Mouse (Mus musculus) cerebellum, adult (tissue): ENCODE data around the gene Ppp2r5a.
A peak's percentile ranks its signal among the peaks of the same experiment; 100 is the strongest.

Experiments used
- ATAC-seq: cut with Nextera tagmentation; 2 replicates; pipeline ENCODE4 v1.9.2; 2017; ENCODE audit warnings: mild to moderate bottlenecking, moderate library complexity, mixed read lengths; ENCODE audit not compliant: insufficient number of reproducible peaks, low FRiP score, low TSS enrichment

The Ppp2r5a gene

DNA sequence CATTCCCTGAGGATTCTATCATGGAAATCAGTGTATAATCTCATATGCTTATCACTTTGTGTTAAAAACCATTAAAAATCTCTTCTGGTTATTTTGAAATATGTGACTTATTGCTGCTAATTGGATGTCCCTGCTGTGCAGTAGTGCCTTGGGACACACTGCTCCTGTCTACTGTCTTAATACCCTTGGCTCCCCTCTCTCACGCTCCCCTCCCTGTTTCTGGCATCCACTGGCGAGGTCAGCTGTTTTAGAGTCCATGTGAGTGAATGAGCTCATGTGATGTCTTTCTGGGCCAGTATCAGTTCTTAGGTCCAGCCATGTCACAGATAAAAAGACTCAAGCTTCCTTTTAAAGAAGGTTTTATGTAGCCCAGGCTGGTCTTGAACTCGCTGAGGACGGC is 72.7 kb downstream of the Ppp2r5a start:
- no peak for ATAC-seq

DNA sequence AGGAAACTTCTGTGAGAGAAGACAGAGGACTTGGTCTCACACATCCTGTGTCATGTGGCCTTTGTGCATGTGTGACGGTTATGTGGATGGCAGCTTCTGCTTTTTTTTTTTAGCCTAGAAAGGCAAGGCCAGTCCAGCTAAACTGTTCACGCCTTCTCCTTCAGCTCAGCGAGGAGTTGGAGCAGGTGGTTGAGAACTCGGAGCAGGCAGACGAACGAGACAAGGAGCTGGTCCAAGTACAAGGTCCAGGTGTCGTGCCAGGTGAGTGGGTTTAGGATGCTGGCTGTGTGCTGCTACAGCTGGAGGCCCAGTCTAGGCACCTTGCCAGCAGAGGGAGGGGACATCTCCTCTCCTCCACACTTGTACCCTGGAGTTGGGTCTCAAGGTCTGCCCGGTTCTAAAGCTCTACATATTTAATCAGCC is 75.0 kb downstream of the Ppp2r5a start:
- no peak for ATAC-seq

DNA sequence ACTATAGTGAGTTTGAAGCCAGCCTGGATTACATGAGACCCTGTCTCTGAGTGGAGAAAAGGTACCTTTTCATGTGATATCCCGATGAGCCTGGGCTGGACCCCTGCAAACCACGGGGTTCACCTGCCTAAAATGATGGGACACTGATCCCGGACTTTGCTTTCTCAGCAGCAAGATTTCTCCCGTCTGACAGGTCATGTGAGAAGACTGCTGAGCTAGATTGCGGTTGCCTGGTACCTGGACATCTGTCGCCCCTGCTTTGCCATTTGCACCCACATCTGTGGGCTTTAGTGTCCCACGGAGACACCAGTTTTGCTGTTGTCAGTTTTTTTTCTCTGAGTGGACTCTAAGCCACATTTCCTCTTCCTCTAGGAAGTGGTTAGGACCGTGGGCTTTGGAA is 75.8 kb downstream of the Ppp2r5a start:
- no peak for ATAC-seq

DNA sequence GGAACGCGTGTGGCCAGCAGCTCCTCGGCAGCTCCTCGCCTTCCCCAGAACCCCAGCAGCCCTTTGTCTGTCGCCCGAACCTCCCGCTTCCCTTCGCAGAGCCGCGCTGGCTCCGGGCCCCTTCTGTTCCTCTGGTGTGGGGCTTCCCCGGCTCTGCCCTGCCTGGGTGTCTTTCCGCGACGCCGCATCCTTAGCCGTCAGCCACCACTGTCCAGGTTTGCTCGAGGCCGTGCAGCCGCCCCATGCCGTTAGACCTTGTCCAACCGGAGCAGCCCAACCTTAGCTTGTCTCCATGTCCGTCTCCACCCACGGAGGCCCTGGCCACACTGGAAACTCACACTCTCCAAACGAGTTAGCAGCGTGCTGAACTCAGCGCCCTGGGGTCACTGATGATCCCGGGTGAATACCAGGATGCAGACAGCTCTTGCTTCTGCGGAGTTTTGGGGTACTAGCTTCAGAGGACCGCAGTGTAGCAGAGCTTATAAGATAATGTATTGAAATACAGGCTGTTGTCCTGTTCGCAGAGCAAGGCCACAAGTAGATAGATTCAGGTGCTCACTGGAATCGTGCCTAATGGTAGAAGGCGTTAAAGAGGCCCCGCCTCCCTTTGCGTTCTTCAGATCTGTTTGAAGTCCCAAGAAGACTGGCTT is 76.7 kb downstream of the Ppp2r5a start:
- ATAC-seq = peak; percentile 22

DNA sequence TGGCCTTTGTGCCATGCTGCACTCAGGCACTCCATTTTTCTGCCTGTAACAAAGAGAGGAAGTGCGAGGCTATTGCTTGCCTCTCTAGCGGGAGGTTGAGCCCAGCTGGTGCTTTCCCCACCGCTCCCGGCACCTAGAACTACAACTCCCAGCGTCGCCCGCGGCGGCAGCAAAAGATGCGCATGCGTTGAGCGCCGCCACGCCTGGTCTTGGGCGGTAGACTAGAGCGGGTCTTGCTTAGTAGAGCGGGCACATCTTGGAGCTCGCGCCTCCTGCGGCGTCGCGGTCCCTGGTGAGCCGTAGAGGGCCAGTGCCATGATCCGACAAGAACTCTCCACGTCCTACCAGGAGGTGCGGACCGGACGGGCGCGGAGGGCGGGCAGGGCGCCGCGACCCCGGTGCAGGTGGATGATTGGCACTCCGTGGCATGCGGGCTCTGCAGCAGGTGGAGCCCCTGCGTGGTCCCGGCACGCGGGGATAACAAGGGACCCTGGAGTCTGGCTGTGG is 77.3 kb downstream of the Ppp2r5a start, which contains the start of gene Tmem206:
Gene Tmem206 (plus strand): TSS at position 187 of the 507 bp plus-strand sequence.
- ATAC-seq = peak; percentile 94

GRCm38 (mm10) chr1:191324733-191325590 is 78.1 kb downstream of the Ppp2r5a start:
- no peak; the same call in 1 of the 2 replicates for ATAC-seq

GRCm38 (mm10) chr1:191323381-191323780 is 79.7 kb downstream of the Ppp2r5a start:
- no peak for ATAC-seq

DNA sequence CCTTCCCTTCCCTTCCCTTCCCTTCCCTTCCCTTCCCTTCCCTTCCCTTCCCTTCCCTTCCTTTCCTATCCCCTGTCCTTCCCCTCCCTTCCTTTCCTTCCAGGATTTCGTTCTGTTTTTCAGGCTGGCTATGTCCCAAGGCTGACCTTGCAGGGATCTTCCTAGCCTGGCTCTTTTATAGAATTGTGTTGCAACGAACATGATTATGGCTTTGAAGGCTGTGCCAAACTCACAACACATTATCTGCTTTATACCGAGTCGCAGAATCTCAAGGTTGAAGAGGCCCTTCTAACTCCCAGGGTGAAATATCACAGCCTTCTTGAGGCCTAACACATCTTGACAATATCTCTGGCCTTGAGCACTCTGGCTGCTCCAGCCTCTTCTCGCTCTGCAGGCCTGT is 84.4 kb downstream of the Ppp2r5a start:
- no peak for ATAC-seq

DNA sequence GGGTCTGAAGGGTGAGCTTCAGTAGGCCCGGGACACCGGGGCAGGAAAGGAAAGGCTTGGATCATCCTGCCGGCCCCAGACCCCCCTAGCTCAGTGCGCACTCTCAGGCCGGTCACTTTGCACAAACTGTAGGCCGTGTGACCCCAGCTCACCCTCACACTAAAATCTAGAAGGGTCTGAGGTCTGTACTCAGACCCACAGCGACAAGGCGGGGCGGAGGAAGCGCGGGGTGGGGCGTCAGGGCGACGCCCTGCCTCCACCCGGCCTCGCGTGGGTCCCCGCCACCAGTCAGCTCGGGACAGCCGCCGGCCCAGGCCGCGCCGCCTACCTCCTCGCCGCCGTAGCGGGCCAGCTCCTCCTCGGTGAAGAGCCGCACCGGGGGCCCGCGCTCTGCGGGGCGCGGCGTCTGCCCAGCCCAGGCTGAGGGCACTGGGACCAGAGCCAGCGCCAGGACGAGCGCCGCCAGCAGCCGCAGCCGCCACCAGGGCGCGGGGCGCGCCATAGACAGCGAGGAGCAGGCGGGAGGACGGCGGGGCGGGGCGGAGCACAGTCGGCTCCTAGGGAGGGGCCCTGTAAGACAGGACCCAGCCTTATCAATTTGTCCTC is 85.4 kb downstream of the Ppp2r5a start, which contains the start of gene Nenf:
Gene Nenf (minus strand): TSS at position 604 of the 606 bp plus-strand sequence.
- peak; percentile 84 for ATAC-seq

GRCm38 (mm10) chr1:191316818-191317217 is 86.3 kb downstream of the Ppp2r5a start:
- no peak for ATAC-seq

- no peak for ATAC-seq
Observed at GRCm38 (mm10) chr1:191313926-191314325, 89.1 kb downstream of the Ppp2r5a start.

DNA sequence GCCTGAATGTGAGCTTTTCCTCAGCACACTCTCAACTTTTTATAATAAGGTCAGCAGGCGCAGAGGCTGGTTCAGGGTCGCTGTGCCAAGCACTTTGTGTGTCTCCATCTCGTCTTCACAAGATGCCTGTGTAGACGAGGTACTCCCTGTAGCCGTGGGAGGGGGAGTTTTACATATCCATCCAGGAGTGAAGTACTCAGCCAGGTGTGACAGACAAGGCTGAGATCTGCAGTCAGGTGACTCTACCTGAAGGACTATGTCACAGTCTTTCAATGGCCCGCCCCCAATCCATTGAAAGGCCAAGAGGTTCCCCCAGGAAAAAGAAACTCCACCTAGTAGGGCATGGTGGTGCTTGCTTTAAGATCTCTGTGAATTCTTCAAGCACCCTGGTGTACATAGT is 89.9 kb downstream of the Ppp2r5a start:
- no peak for ATAC-seq

DNA sequence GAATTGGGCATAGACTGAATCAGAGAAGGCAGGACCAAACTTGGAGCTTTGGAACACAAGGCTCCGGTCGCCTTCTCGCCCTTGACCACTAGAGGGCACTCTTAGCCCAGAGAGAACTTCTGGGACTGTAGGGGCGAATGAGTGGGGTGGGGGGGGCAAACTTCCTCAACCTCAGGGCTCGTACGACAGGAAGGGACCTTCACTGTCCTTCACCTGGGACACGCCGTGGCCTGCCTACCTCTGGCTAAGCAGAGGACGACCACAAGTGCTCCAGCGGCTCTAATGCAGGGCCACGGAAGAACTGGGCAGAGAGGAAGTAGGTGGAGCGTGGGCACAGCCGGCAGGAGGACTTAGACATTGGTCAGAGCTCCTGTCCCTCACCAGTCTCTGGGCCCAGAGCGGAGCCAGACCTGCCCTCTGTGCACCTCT is 90.5 kb downstream of the Ppp2r5a start:
- ATAC-seq = peak; percentile 97

GRCm38 (mm10) chr1:191311296-191311898 is 91.7 kb downstream of the Ppp2r5a start:
- no peak for ATAC-seq

DNA sequence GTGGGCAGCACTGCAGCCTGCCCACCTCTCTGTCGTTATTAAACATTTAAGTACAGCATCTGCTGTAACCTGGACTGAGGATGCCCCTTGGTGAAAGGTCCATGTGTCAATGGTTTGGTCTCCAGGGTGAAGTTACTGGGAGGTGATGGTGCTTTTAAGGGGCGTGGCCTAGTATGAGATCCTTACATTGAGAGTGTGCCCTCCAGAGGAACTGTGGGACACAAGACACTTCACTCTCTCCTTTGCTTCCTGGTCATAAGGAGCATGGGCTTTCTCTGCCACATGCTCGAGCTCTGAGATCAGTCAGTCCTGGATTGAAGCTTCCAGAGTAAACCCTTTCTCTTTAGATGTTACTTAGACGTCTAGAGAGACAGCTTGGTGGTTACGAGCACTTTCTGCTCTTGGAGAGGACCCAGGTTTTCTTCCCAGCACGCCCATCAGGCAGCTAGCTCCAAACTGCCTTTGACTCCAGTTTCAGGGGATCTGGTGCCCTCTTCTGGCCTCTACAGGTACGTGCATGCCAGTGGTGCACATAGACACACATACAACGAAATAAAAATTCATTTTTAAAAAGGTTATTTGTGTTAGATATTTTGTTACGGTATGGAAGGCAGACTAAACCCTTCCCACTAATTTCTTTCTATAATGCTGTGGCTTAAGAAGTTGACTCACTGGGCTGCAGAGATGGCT is 95.2 kb downstream of the Ppp2r5a start:
- no peak for ATAC-seq

- no peak for ATAC-seq
Observed at GRCm38 (mm10) chr1:191306316-191306715, 96.8 kb downstream of the Ppp2r5a start.

DNA sequence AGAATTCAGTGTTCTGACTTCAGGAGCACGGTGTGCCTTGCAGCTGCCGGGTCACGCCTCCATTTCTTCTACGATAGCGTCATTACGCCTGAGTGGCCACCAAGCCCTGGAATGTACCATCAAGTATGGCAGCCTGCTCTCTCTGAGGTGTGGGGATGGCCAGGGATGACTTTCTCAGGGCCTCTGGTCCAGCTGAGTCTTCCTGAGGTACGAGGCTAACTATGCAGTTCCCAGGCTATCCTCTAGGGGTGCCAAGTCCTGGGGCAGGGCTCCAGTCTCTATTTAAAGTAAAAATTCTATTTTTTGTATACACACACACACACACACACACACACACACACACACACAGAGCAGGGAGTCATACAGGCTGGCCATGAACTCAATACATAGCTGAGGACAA is 97.5 kb downstream of the Ppp2r5a start:
- peak; percentile 36; the same call in 1 of the 2 replicates for ATAC-seq

DNA sequence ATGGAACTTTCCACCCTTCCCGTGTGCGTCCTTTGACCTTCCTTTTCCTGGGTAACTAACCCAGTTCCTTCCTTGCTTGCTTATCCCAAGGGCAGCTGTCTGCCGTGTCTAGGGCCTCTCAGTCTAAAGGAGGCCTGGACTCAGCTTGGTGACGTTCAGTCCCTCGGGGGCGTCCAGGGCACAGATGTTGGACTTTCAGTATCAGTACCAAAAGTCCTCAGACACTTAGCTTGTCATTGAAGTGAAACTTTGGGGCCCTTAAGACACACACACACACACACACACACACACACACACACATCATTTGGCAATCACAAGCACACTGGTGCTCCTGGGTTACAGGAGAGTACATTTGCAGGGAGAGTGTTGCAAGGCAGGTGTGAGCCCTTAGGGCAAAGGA is 98.9 kb downstream of the Ppp2r5a start:
- no peak for ATAC-seq

GRCm38 (mm10) chr1:191303736-191304135 is 99.3 kb downstream of the Ppp2r5a start:
- ATAC-seq = no peak
